Mouse (Mus musculus) forelimb bud, embryonic 11.5 days (tissue): ENCODE data around the gene B3galnt1.
"Not testable (repeated sequence)": the region's sequence is repeated elsewhere in the genome, so short reads cannot be mapped to it uniquely, and the experiment has no call there.

Experiments
- DNase-seq: peaks from one replicate; pipeline ENCODE4 v3.0.0-alpha.2; 2012; ENCODE audit warnings: low read depth, low spot score

Gene B3galnt1

DNA sequence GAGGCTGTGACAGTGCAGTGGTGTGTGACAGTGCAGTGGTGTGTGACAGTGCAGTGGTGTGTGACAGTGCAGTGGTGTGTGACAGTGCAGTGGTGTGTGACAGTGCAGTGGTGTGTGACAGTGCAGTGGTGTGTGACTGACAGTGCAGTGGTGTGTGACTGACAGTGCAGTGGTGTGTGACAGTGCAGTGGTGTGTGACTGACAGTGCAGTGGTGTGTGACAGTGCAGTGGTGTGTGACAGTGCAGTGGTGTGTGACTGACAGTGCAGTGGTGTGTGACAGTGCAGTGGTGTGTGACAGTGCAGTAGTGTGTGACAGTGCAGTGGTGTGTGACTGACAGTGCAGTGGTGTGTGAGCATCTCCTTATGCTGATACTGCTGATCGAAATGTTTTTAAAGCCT lies 33.2 kb downstream of the B3galnt1 start:
- DNase-seq = not testable (repeated sequence)

DNA sequence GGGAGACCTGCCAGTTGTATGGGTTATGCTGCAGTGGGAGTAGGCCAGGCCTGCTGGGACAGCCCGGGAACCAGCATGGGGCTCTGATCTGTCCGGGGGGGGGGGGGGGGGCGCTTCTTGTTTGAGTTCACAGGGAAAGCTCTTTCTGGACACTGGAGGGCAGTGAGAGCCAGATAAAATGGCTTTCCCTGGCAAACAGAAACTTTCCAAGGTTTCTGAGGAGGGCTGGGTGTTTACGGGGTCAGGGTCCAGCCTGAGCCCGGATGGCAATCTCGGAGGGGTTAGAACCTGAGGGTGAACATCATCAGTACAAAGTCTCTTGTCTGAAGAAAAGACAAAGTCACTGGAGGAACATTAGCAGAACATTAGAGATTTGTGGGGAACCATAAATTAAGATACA lies 35.4 kb downstream of the B3galnt1 start:
- DNase-seq = no peak

DNA sequence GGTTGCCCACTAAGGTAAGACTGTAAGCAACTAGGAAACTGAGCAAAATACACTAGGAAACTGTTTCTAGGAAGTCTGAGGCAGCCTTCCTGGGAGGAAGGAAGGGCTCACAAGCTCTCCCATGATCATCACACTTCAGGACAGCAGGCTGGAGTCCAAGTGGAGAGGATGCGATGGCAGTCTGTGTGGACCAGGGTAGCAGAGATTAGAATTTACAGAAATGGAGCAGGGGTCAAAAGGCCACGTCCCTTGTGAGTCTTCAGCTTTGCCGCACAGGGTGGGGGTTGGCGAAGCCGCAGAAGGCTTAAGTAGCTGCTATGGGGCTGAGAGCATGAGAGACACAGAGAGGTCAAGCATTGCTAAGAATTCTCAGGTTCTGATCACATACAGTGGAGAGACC lies 37.1 kb downstream of the B3galnt1 start:
- DNase-seq = no peak

DNA sequence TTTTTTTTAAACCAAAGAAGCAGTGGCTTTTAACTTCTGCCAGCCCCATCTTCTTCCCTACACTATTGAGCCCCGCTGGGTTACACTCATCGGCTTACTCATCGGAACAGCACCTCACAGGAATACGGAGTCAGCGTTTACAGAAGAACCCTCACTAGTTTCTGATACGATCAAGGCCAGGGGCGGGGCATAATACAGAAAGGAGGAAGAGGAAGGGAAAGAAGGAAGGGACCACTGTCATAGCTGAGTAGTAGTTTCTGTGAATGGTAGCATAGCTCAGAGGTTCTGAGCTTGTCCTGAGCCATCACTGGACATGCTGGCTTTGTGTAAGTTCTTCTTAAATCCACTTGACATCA lies 38.8 kb downstream of the B3galnt1 start:
- no peak for DNase-seq

DNA sequence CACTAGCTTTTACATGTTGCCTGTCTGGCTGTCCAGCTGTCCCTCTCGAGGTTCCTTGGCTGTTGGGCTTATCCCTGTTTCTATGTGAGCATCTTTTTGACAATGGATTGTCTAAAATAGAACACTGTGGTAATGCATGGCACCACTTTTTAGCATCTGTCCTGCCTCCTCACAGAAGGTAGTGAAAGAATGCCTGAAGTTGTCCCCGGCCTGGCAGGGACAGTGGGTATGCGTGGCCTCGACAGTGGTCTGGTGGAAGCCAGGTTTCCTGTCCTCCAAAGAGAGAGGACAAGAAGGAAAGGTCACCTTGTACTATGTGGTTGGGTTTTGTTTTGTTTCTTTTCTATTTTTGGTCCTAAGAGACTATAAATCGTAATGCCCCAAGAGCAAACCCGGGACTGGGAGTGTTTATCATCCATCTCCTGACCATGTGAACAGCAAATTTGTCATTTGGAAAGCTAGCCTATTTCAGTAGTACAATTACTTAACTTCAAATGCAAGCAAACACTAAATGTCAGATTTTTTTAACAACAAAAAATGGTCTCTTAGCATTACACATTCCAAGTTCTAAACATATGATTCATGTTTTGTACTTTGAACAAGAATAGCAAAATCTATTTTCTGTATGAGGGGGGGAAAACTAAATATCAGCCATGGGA lies 39.3 kb downstream of the B3galnt1 start:
- no peak for DNase-seq

DNA sequence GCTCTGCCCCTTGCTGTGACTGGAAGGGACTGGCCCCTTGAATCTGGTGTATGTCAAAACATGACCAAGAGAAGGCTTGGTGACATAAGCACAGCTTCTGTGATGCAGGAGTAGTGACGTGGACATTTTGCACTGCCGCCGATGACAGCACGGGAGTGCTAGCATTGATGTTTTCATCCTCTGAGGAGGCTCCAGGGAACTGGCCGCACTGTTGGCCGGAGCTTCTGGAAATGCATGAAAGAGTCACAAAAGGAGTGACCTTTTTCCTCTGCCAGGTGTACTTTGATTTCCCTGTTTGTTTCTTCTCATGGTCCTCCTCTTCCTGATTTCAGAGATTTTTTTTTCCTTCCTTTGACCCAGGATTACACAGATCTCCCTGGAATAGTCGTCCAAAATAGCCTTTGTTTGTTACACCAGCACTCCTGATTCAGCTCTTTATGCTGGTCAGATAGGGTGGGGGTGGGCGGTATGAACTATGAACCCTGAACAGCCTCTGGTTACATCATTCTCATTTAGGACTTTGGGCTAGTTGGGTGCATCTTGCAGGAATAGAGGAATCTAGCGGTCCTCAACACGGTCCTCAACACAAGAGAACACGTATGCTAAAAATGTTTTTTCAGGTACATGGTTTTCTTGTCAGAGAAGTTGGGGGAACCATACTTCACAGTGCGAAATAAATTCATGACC lies 42.5 kb downstream of the B3galnt1 start:
- no peak for DNase-seq

DNA sequence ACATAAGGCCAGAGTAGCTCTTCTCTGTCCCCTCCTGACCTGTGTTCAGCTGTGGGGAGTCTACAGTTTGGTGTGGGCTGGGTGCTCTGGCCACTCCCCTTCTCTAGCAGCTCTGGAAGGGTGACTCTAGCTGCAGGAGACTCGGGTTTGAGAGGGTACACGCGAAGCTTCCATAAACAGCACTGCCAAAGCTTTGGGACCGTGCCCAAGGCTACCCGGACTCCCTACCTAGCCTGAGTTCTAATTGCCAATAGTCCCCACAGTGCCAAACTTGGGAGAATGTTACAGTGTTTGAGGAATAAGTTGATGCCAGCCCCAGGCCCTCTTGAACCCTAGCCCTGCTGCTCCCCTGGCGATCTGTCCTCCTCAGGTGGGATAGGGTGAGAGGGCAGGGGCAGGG lies 43.2 kb downstream of the B3galnt1 start:
- DNase-seq = no peak

DNA sequence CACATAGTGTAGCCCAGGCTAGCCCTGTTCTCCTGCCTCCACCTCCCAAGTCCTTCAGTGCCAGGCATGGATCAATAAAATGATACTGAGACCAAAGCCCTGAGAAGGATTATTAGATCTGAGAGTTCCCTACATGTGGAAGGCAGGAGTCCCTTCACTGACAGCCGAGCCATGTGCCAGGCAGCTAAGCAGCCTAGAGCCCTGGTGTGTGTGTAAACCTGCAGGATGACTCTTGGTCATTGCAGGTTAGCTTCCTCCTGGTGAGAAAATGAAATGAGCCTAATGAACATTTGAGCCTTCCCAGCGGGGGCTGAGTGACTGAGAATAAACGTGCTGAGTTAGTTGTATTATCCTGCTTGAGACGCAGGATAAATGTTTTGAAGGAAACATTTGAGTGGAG lies 49.2 kb downstream of the B3galnt1 start:
- DNase-seq = no peak

DNA sequence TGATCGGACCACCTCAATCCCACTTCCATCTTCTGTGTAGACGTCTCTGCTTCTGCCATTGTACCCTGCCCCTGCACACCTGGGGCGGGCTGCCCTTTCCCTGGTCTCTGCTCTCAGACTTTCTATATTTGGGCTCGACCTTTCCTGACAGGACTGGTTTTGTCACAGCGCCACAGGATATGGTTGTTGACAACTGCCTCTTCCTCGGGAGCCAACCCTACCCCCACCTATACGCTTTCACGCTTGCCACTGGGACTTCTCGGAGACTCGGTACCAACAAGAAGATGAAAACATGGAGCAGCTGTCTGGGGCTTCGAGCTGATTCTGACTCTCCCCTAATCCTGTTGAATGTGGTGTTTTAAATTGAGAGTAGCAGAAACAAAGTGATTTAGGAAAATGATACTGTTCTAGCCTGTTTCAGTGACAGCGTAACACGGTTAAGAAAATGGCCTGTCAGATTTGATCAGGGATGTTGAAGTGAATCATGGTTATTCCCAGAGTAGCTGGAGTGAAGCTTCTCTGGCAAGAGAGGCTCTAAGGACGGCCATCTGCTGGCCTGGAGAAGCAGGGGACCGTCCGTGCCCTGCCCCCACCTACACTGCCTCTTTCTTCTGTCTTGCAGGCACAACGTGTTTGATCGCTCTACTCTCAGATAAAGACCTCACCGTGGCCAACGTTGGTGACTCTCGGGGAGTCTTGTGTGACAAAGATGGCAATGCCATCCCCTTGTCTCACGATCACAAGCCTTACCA lies 49.9 kb downstream of the B3galnt1 start:
- DNase-seq = no peak

DNA sequence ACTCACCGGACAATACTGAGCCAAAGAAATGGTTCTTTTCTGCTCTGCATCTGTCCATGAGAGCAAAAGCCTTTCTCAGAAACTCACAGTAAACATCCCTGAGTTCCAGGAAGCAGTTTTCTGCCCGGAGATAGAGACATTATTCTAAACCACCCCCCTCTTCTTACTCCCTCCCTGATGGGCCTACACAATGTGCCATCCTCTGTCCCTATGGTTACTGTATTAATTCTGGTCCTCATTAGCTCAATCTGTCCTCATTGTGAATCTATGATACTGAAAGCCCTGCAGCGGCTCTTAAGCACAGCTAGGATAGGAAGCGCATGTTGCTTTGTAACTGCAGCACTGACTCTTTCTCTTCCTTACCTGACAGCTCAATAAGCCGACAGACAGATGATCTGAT lies 53.7 kb downstream of the B3galnt1 start:
- DNase-seq = no peak

DNA sequence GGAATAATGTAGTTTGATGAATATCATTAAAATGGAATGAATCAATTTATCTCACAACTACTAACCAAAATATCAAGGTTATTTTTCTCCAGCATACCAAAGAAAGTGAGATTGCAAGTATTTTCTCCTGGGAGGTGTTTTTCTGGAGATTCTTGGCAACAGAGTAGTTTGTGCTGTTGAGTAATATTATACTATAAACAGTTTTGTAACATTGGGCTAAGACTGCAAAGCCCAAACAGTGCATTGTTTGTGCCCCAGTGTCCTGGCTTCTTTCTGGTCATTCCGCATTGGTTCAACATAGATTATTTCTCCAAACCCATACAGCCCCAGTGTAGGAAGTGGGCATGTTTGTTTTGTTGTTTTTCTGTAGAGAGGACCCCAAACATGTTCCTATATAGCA lies 55.0 kb downstream of the B3galnt1 start:
- DNase-seq = no peak

DNA sequence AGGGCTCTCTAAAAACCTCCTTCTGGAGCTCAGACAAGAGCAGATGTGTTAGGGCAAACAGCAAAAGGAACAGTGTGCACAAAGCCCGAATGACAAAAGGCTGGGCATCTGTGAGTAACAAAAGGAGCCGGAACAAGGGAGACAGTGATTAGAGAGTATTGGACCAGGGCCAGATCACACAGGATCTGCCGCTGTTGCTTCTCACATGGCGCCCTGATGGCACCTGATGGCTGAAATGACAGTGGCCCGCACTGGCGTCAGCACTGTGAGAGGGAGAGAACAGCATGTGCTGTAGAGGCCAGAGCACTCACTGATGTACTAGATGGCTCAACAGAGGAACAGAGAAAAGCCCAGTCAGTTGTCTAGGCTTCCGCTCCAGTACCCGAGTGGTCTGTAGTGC lies 55.8 kb downstream of the B3galnt1 start:
- DNase-seq = no peak

DNA sequence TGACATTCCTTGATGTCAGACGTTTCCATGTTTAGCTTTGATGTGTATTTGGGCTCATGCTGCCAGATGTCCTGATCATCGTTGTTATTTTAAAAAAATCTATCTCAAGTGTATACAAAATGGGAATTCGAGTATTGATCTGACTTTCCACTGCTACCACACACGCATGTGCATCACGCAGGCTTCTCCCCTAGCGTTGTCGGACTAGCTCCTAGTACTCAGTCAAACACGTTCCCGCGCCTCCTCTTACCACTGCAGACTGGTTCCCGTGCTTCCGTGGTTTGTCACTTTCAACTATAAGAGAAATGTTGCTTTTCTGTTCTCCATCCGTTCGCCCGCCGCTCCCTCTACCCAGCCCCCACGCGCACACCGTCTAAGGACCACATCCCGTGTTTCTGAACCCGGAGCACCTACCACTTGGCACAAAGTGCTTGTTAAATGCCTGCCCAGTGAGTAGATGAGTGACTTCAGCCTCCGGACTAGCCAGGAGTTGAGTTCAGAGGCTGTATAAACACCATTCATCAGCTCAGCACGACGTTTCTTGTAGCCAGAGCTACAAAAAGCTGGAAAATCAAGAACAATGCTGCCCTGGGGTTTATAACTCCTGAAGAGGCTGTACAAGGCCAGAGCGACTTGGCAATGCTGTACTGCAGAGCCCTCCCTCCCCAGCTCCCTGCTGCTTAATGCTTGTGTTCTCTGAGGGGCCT lies 62.7 kb downstream of the B3galnt1 start:
- no peak for DNase-seq

DNA sequence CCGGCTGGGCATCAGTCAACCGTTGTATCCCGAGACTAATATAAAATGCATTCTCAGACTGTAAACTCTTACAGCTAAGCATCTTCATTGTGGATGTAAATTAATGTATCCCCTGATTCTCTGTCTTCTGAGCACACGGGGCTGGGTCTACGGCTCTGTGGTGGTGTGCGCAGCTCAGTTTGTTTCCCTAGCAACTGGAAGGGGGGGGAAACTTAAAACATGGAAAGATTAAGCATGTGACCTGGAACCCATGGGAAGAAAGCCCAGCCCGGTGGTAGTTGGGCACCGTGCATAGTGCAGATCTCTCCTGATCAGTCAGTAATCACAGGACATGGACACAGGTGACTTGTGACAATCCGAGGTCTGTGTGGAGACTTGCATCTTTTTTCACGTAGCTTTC lies 63.3 kb downstream of the B3galnt1 start:
- DNase-seq = no peak

DNA sequence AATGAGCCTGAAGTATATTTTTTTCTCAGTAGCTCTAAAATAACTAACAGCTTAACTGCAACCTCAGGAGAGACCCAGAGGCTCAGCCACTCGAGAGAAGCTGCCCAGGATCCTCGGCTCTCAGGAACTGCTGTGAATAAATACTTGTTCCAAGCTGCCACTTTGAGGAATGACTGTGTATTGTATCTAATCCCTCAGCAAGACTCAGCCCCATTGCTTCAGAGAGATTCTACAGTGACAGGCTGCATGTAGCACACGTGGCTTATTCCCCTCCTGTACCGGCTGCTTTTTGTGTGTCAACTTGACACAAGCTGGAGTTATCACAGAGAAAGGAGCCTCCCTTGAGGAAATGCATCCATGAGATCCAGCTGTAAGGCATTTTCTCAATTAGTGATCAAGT lies 66.1 kb downstream of the B3galnt1 start:
- no peak for DNase-seq

DNA sequence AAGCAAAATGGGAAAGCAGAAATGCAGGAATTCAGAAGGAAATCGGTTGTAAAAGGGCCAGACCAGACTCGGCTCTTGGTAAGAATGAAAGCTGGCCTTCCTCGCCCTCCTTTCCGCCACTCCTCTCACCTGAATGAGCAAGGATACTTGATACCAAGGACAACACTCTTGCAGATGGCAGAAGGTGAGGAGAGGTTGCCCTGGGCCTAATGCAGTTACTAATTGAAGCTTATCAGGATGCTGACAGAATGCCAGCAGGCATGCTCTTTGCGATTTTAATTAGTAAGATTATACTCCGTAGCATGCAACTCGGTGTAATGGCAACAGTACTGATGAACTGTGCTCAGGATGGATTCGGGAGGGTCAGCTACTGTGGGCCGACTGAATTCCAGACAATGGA lies 67.2 kb downstream of the B3galnt1 start:
- no peak for DNase-seq

DNA sequence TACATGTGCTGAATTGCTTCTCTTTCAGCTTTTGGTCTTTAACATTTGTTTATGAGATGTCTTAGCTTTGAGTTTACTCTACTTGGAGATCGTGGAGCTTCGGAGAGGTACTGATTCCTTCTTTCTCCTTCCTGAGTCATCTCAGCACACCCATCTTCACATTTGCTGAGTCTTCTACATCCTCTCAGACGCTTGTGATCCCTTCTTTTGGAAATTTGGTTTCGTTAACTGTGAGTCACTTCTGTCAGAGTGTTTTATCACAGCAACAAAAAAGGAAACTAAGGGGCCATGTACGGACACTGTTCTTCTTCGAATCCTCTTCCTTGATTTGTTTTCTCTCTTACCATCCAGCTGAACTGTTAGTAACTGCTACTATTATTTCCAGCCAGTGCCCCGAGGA lies 69.2 kb downstream of the B3galnt1 start:
- DNase-seq = no peak

DNA sequence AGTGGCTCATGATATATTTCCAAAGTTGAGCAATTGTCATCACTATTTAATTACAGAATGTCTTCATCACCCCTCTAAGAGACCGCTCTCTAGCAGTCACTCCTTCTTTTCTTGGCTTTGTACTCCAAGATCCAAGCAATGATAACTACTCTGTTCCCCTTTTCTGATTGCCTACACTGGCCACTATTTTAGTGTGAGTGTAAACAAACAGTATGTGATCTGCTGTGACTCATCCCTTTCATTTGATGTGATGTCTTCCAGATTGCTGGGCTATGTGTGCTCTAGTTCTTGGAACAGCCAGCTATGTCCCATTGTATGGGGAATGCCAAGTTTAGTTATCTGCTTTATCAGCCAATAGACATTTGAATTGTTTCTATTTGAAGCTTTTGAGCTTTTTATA lies 71.4 kb downstream of the B3galnt1 start:
- DNase-seq = no peak

DNA sequence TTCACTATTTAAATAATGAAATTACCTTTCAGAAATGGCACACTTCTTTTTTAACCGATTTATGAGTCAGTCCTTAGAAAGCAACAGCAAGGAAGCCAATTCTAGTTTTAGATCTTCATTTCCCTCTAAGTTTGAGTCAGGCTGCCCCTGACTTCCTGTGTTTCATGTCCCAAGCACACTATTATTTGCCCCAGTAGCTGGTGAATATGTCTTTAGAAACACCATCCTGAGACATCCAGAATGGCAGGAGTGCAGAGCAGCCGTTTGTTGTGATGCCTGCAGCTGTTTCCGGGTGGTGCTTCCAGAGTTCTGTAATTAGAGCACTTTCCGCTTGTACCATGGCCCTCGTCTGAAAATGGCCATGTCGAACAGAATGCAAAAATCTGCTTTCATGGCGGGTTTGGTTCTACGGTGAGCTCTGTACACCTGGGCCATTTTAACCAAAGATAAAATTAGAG lies 73.7 kb downstream of the B3galnt1 start:
- no peak for DNase-seq

DNA sequence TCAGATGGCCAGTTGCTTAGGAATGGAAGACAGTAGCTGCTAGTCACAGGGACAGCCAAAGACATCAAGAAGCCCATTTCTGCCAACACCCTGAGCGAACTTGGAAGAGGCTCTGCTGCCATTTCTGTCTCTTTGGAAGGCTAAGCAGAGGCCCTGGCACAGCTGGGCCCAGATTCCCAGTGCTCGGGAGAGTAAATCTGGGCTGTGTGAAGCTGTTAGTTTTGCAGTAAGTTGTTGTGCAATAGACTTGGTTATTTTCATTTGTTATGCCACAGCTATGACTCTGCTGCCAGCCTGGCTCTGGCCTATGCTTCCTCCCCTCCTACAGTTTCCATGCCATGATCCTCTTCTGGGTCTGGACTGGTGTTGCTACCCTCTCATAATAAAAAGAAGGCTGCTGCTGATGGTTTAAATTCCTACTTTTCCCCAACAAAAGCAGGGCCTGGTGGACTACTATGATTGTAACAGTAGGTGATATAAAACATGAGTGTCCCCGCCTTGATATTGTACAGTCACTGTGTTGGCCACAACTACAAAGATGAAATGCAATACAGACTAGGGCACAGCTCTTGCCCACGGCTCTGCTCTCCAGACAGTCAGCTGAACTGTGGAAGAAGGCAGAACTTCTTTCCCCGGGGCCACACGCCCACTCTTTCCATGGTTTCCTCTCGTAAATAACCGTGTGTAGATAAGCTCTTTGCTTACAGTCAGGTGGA lies 74.2 kb downstream of the B3galnt1 start:
- no peak for DNase-seq
